Mouse (Mus musculus) E14TG2a.4 (cell line): ENCODE results near the gene Arhgef12.

Experiments
- H3K27me3 ChIP-seq: 2 replicates; pipeline ENCODE4 v1.6.1; 2014; ENCODE audit warnings: low read length, control low read depth; ENCODE audit not compliant: insufficient read depth
- H3K36me3 ChIP-seq: 2 replicates; pipeline ENCODE4 v1.6.1; 2014; ENCODE audit warnings: low read length, control low read depth; ENCODE audit not compliant: insufficient read depth
- H3K4me1 ChIP-seq: replicated peaks from 2 replicates; pipeline ENCODE4 v1.6.1; 2014; ENCODE audit warnings: low read depth, low read length, control low read depth
- H3K4me3 ChIP-seq: replicated peaks from 2 replicates; pipeline ENCODE4 v1.5.1; 2014; ENCODE audit warnings: mild to moderate bottlenecking, low read length
- H3K9me3 ChIP-seq: 2 replicates; pipeline ENCODE4 v1.6.1; 2014; ENCODE audit warnings: low read length, control low read depth
- CTCF ChIP-seq: conservative IDR thresholded peaks from 2 replicates; pipeline ENCODE4 v1.5.1; 2014; ENCODE audit warnings: low read length
- NANOG ChIP-seq: IDR thresholded peaks from 2 replicates; pipeline ENCODE4 v1.6.1; 2014; ENCODE audit warnings: borderline replicate concordance, low read length, mixed read lengths
- POU5F1 ChIP-seq: IDR thresholded peaks from 2 replicates; pipeline ENCODE4 v1.6.1; 2014; ENCODE audit warnings: low read length, borderline replicate concordance

Arhgef12 gene

DNA sequence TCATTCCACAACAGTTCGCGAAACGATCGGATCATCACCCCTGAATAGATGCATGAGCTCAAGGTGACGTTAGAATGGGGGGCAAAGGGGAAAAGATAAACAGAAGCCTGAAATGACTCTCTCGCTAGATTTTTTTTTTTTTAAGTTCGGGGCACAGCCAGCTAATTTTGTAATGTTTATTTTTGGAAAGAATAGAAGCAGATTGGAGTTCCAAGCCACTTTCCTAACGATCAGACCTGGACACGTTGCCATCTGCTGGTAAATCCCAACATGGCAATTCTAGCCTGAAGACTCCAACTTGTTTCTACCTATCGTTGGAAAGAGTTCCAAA lies at the start of gene Arhgef12:
Gene Arhgef12, minus strand, starts transcription at position 53 of the 331 bp plus-strand sequence.
- Histone ChIP-seq H3K4me3 (peak within 1 kb of the TSS; percentile 92), H3K9me3 (no peaks in the 10 kb centered on the region), H3K27me3 (no peaks in the 10 kb centered on the region), H3K36me3 (peaks cover 22% of the 10 kb centered on the region), H3K4me1 (peaks cover 71% of the 10 kb centered on the region)
- TF ChIP-seq CTCF (peak; percentile 24), NANOG (no peak)

DNA sequence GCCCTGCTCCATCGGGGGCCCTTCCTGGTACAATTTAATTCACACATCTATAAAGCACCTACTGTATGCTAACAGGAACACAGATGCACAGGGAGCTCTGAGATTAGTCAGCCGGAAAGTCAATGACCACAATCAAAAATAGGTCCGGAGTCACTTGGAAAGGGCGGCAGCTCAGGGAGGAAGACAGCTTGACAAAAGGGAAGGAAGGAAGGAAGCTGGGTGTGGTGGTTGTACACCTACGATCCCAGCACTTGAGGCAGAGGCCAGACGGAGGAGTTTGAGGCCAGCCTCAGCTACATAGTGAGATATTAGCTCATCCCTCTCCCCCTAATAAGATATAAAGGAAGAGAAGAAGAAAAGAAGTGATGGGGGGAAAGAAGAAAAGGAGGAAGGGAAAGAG lies 48.9 kb upstream of the Arhgef12 start:
- TF ChIP-seq POU5F1, result no peak
- TF ChIP-seq CTCF, result no peak
- TF ChIP-seq NANOG, result no peak
- Histone ChIP-seq H3K9me3 (no peaks in the 10 kb centered on the region), H3K27me3 (peaks cover 40% of the 10 kb centered on the region), H3K4me1 (no peaks in the 10 kb centered on the region), H3K36me3 (no peaks in the 10 kb centered on the region), H3K4me3 (no peak overlapping the region)

DNA sequence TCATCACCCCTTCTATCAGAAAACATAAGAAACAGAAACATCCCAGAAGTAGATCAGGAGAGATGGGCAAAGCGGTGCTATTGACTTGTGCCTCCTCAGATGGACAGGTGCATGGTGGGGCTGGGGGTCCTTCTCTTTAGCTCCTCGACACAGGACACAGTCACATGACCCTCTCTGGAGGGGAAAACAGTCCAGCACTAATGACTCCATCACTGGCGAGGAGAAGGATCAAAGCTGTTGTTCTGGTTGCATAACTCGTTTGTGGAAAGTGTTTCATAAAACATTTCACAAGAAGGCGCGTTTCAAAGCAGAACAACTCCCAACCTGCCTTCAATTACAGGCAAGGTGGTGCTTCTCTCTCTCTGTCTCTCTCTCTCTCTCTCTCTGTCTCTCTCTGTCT lies 44.7 kb upstream of the Arhgef12 start:
- Histone ChIP-seq H3K27me3 (peaks cover 63% of the 10 kb centered on the region), H3K9me3 (no peaks in the 10 kb centered on the region), H3K4me3 (no peak overlapping the region), H3K36me3 (no peaks in the 10 kb centered on the region), H3K4me1 (peaks cover 7% of the 10 kb centered on the region; the same call in 1 of the 2 replicates)
- TF ChIP-seq NANOG (no peak), POU5F1 (no peak), CTCF (no peak)

DNA sequence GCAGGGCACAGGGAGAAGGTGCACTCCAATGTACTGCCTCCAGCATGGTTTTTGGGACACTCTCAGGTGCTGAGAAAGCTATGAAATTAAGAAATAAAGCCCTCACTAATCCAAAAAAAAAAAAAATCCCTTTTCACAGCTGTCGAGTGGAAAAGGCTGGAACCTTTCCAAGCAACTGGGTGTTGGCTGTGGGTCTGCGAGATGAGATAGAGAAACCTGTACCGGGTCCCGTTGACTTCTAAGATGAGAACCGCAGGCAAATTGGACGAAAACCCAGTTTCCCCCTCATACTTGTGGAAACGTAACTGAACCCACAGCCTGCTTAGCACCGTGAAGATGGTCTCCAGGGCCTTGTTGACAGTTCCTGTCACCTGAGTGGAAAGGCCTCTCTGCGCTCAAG lies 43.9 kb upstream of the Arhgef12 start:
- no peaks in the 10 kb centered on the region for H3K9me3 ChIP-seq
- no peaks in the 10 kb centered on the region for H3K36me3 ChIP-seq
- no peak overlapping the region for H3K4me3 ChIP-seq
- peaks cover 62% of the 10 kb centered on the region for H3K27me3 ChIP-seq
- TF ChIP-seq POU5F1, result no peak
- TF ChIP-seq CTCF, result no peak
- no peak for TF ChIP-seq NANOG
- H3K4me1 ChIP-seq, result peaks cover 7% of the 10 kb centered on the region; the same call in 1 of the 2 replicates

DNA sequence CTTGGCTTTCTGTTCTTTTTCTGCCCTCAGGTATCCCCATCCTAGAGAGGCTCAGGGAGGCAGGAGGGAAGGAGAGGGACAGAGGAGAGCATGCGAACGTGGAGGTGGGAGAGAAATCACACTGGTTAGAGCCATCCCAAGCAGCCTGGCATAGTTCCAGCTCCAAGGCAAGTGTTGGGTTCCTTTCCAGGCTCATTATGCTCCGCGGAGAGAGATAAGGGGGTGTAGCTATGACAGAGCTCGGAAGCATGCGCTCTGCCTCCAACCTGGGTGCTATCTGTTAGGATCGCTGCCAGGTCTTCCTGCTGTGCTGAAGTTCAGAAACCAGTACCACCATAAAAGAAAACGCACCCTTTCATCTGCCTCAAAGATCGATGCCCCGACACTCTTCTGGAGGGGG lies 43.0 kb upstream of the Arhgef12 start:
- no peak overlapping the region for H3K4me3 ChIP-seq
- H3K4me1 ChIP-seq, result peaks cover 7% of the 10 kb centered on the region; the same call in 1 of the 2 replicates
- TF ChIP-seq NANOG, result no peak
- TF ChIP-seq CTCF, result no peak
- TF ChIP-seq POU5F1, result no peak
- no peaks in the 10 kb centered on the region for H3K36me3 ChIP-seq
- H3K27me3 ChIP-seq, result peaks cover 60% of the 10 kb centered on the region
- H3K9me3 ChIP-seq, result no peaks in the 10 kb centered on the region

DNA sequence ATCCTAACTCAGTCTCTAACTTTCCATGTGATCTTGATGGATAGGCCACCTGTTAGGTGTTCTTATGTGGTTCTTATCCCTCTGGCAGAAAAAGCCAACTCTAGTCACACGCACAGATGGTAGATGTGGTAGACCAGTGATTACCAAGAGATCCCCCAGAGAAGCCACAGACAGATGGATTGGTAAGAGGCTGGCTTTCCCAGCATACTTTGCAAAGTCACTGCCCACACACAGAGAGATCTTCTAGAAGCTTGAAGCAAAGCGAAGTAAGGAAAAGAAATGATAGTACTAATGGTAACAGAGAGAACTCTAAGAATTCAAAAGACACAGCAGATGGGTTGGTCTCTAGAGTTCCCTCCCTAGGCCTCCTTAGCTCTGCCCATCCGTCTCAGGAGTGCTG lies 42.5 kb upstream of the Arhgef12 start:
- Histone ChIP-seq H3K36me3 (no peaks in the 10 kb centered on the region), H3K9me3 (no peaks in the 10 kb centered on the region), H3K4me3 (no peak overlapping the region), H3K4me1 (peaks cover 7% of the 10 kb centered on the region; the same call in 1 of the 2 replicates), H3K27me3 (peaks cover 63% of the 10 kb centered on the region)
- TF ChIP-seq POU5F1 (no peak), CTCF (no peak), NANOG (no peak)

DNA sequence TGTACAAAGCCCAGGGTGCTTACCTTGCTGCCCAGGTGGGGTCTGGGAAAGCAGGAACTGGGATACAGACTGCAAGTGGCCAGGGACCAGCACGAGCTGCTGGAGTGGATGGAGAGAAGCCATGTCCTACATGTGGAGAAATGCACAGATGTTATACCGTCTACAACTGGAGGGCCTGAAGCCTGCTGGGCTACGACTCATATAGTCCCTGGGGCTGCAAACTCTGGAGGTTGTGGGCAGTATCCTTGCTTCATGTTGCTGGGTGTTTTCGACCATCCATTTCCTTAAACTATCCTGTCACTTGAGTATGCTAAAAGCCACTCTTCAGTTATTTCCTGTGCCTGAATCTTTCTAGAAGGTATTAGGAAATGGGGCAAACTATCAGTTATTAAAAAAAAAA lies 38.2 kb upstream of the Arhgef12 start:
- peaks cover 38% of the 10 kb centered on the region for H3K27me3 ChIP-seq
- TF ChIP-seq POU5F1 (no peak), CTCF (no peak), NANOG (no peak)
- peaks cover 9% of the 10 kb centered on the region for H3K4me1 ChIP-seq
- no peaks in the 10 kb centered on the region for H3K9me3 ChIP-seq
- no peak overlapping the region for H3K4me3 ChIP-seq
- H3K36me3 ChIP-seq, result no peaks in the 10 kb centered on the region

DNA sequence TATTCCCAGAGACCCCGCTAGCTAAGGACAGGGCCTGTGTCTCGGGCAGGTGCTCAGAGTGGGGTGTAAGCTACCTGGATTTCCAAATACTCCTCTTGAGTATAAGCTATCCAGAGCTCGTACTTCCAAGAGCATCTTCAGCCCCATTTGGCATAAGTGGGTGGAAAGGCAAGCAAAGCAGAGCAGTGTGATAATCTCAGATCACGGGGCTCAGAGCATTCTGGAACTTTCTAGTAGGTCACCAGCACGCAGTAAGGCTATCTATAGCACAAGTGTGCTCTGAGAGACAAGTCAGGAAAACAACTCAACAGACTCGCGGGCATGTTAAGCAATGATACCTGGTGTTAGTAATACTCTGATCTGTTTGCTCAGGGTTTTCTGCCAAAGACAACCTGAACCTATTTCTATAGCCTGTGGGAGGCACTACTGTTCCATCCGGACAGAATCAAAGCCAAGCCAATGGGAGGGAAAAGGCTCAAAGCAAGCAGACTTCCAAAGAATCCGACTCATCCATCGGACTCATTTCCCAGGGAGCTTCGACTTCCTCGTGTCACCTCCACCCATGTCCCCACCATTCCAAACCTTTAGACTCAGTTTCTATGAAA lies 37.3 kb upstream of the Arhgef12 start:
- peaks cover 35% of the 10 kb centered on the region for H3K27me3 ChIP-seq
- TF ChIP-seq NANOG (no peak), CTCF (peak; percentile 14; the same call in 1 of the 2 replicates)
- no peaks in the 10 kb centered on the region for H3K36me3 ChIP-seq
- H3K4me3 ChIP-seq, result no peak overlapping the region
- H3K9me3 ChIP-seq, result no peaks in the 10 kb centered on the region
- peaks cover 10% of the 10 kb centered on the region for H3K4me1 ChIP-seq

DNA sequence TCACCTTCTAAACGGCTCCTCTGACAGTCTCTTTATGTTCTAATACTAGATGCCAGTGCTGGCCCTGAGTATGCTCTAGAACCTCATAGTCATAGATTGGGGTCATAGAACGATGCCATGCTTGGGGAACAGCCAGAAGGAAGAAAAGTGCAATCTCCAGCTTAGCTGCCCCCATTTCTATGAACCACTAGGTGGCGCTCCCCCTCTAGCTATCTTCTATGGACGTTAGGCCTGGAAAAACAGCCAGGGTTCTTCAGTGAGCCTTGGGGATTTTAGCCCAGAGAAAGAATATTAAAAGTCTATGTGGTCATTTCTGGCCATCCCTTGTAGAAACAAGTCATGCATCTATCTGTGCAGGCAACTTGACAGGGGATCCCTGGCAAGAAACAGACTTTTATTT lies 34.8 kb upstream of the Arhgef12 start:
- Histone ChIP-seq H3K4me3 (no peak overlapping the region), H3K4me1 (peaks cover 10% of the 10 kb centered on the region), H3K9me3 (no peaks in the 10 kb centered on the region), H3K36me3 (no peaks in the 10 kb centered on the region), H3K27me3 (peaks cover 38% of the 10 kb centered on the region)
- TF ChIP-seq CTCF (peak; percentile 92), NANOG (no peak), POU5F1 (no peak)
